Mouse (Mus musculus) hindbrain, postnatal 0 days (tissue): ENCODE results near the gene Wdfy2. TPM values are rescaled to one million over a fixed set of nuclear protein-coding genes. Genes with fewer than 3 reads are reported as not detected.

Source experiments
- ATAC-seq: fragments of 200-750 bp; cut with Nextera tagmentation; 2 replicates; pipeline ENCODE4 v1.8.0; 2017; ENCODE audit warnings: mild to moderate bottlenecking, moderate TSS enrichment, moderate library complexity
- DNase-seq: peaks from one replicate; pipeline ENCODE4 v3.0.0-alpha.2; 2015; ENCODE audit warnings: low spot score
- H3K27ac ChIP-seq: fragments of 300-500 bp; sonication (generic); 2 replicates; pipeline ENCODE4 v1.5.1; 2014; ENCODE audit warnings: mild to moderate bottlenecking
- H3K27me3 ChIP-seq: fragments of 300-500 bp; sonication (generic); 2 replicates; pipeline ENCODE4 v1.6.1; 2014; ENCODE audit warnings: low read length, mixed read lengths; ENCODE audit not compliant: insufficient read depth
- H3K36me3 ChIP-seq: fragments of 300-500 bp; sonication (generic); 2 replicates; pipeline ENCODE4 v1.6.1; 2014; ENCODE audit warnings: low read length, mixed read lengths; ENCODE audit not compliant: insufficient read depth
- H3K4me1 ChIP-seq: fragments of 300-500 bp; sonication (generic); 2 replicates; pipeline ENCODE4 v1.6.1; 2014; ENCODE audit warnings: antibody characterized with exemption, low read length, mixed read lengths; ENCODE audit not compliant: insufficient read depth
- H3K4me2 ChIP-seq: fragments of 300-500 bp; sonication (generic); 2 replicates; pipeline ENCODE4 v1.6.1; 2014; ENCODE audit warnings: low read depth, mild to moderate bottlenecking, low read length, moderate library complexity, mixed read lengths
- H3K4me3 ChIP-seq: fragments of 300-500 bp; sonication (generic); 2 replicates; pipeline ENCODE4 v1.5.1; 2014; ENCODE audit warnings: low read length
- H3K9ac ChIP-seq: fragments of 300-500 bp; sonication (generic); replicated peaks from 2 replicates; pipeline ENCODE4 v1.6.1; 2014; ENCODE audit warnings: mild to moderate bottlenecking, low read length, moderate library complexity, mixed read lengths
- H3K9me3 ChIP-seq: fragments of 300-500 bp; sonication (generic); 2 replicates; pipeline ENCODE4 v1.6.1; 2016; ENCODE audit warnings: low read length, mixed read lengths
- CTCF ChIP-seq: IDR thresholded peaks from 2 replicates; pipeline ENCODE4 v1.5.1; 2016; ENCODE audit warnings: antibody characterized with exemption, control low read depth, low read depth
- WGBS: fragments of 180-500 bp; shearing (Covaris S2); extraction: QIAGEN DNeasy Blood & Tissue Kit; methylation state at CpG from one replicate; pipeline ENCODE4 v1.1.7; 2014; 5-methylcytosine and 5-hydroxymethylcytosine counted together
- polyA plus RNA-seq: library from polyadenylated mRNA; unstranded; fragments of >200 nt; fragmentation: Nextera tagmentation; extraction: Ambion mirVana; gene quantifications from 2 replicates; pipeline ENCODE4 v1.2.1, GENCODE M21; 2015
- total RNA-seq: library from RNA; depleted of rRNA; stranded (reverse); fragments of >200 nt; gene quantifications from 2 replicates; pipeline ENCODE4 v1.2.3, GENCODE M21; 2014

Gene Wdfy2
- total and polyA plus RNA-seq, 2 experiments from 2014 or later = 4.6 to 20.6 TPM

GRCm38 (mm10) chr14:62921401-62921800 is 83.9 kb downstream of the Wdfy2 start:
- no peaks in the 10 kb centered on the region for H3K27me3 ChIP-seq
- no peaks in the 10 kb centered on the region for H3K9me3 ChIP-seq
- H3K4me3 ChIP-seq = no peak overlapping the region
- H3K27ac ChIP-seq = no peak overlapping the region
- 90% methylated on average over 5 of the region's 5 CpGs for WGBS
- H3K9ac ChIP-seq = no peak overlapping the region
- no peak for ATAC-seq
- no peak for TF ChIP-seq CTCF
- H3K4me2 ChIP-seq = no peak overlapping the region
- DNase-seq = no peak
- H3K4me1 ChIP-seq = no peaks in the 10 kb centered on the region
- no peaks in the 10 kb centered on the region for H3K36me3 ChIP-seq

- DNase-seq = no peak
- TF ChIP-seq CTCF = no peak
- Histone ChIP-seq H3K4me3 (no peak overlapping the region), H3K36me3 (no peaks in the 10 kb centered on the region), H3K27me3 (no peaks in the 10 kb centered on the region), H3K9ac (no peak overlapping the region), H3K4me2 (no peak overlapping the region), H3K27ac (no peak overlapping the region), H3K4me1 (no peaks in the 10 kb centered on the region), H3K9me3 (no peaks in the 10 kb centered on the region)
- ATAC-seq = no peak
Measured at GRCm38 (mm10) chr14:62922637-62923036, 85.2 kb downstream of the Wdfy2 start.

- no peak overlapping the region for H3K4me2 ChIP-seq
- H3K9ac ChIP-seq = no peak overlapping the region
- ATAC-seq (no peak), DNase-seq (no peak)
- no peak overlapping the region for H3K4me3 ChIP-seq
- H3K4me1 ChIP-seq = no peaks in the 10 kb centered on the region
- 86% methylated on average over 4 of the region's 4 CpGs for WGBS
- no peaks in the 10 kb centered on the region for H3K27me3 ChIP-seq
- no peaks in the 10 kb centered on the region for H3K36me3 ChIP-seq
- no peaks in the 10 kb centered on the region for H3K9me3 ChIP-seq
- peak; percentile 37 for TF ChIP-seq CTCF
- no peak overlapping the region for H3K27ac ChIP-seq
Measured at GRCm38 (mm10) chr14:62924800-62925199, 87.3 kb downstream of the Wdfy2 start.

- Histone ChIP-seq H3K36me3 (no peaks in the 10 kb centered on the region), H3K9ac (no peak overlapping the region), H3K27ac (no peak overlapping the region), H3K27me3 (no peaks in the 10 kb centered on the region), H3K9me3 (no peaks in the 10 kb centered on the region), H3K4me2 (no peak overlapping the region), H3K4me1 (no peaks in the 10 kb centered on the region), H3K4me3 (no peak overlapping the region)
- ATAC-seq (peak; percentile 35; the same call in 1 of the 2 replicates), DNase-seq (no peak)
- 63% methylated on average over 5 of the region's 5 CpGs for WGBS
- no peak for TF ChIP-seq CTCF
Measured at GRCm38 (mm10) chr14:62928101-62928541, 90.6 kb downstream of the Wdfy2 start.

- WGBS = 77% methylated on average over 9 of the region's 9 CpGs
- DNase-seq (no peak), ATAC-seq (no peak)
- no peak for TF ChIP-seq CTCF
- Histone ChIP-seq H3K27me3 (no peaks in the 10 kb centered on the region), H3K27ac (no peak overlapping the region), H3K9me3 (no peaks in the 10 kb centered on the region), H3K4me2 (no peak overlapping the region), H3K4me3 (no peak overlapping the region), H3K4me1 (no peaks in the 10 kb centered on the region), H3K36me3 (no peaks in the 10 kb centered on the region), H3K9ac (no peak overlapping the region)
Measured at GRCm38 (mm10) chr14:62935361-62935760, 97.9 kb downstream of the Wdfy2 start.

GRCm38 (mm10) chr14:62936631-62937380 is 99.3 kb downstream of the Wdfy2 start:
- Histone ChIP-seq H3K9me3 (no peaks in the 10 kb centered on the region), H3K4me2 (no peak overlapping the region), H3K4me3 (no peak overlapping the region), H3K9ac (no peak overlapping the region), H3K27ac (no peak overlapping the region), H3K36me3 (no peaks in the 10 kb centered on the region), H3K27me3 (no peaks in the 10 kb centered on the region), H3K4me1 (no peaks in the 10 kb centered on the region)
- WGBS = 79% methylated on average over 6 of the region's 6 CpGs
- TF ChIP-seq CTCF = no peak
- ATAC-seq (no peak), DNase-seq (no peak)

- ATAC-seq (no peak), DNase-seq (peak; percentile 66)
- TF ChIP-seq CTCF = peak; percentile 55
- no peak overlapping the region for H3K4me3 ChIP-seq
- 30% methylated on average over 5 of the region's 5 CpGs for WGBS
- H3K27me3 ChIP-seq = no peaks in the 10 kb centered on the region
- H3K4me2 ChIP-seq = no peak overlapping the region
- no peaks in the 10 kb centered on the region for H3K9me3 ChIP-seq
- no peaks in the 10 kb centered on the region for H3K4me1 ChIP-seq
- H3K36me3 ChIP-seq = no peaks in the 10 kb centered on the region
- H3K27ac ChIP-seq = no peak overlapping the region
- H3K9ac ChIP-seq = no peak overlapping the region
Measured at GRCm38 (mm10) chr14:62937675-62938074, 100.2 kb downstream of the Wdfy2 start.
